Mouse (Mus musculus) heart, embryonic 15.5 days (tissue): ENCODE results near the gene Themis2. TPM values are rescaled to one million over a fixed set of nuclear protein-coding genes. Genes with fewer than 3 reads are reported as not detected.
A peak's percentile ranks its signal among the peaks of the same experiment; 100 is the strongest.
"Not testable (repeated sequence)": the region's sequence is repeated elsewhere in the genome, so short reads cannot be mapped to it uniquely, and the experiment has no call there.

Experiments
- ATAC-seq: fragments of 200-750 bp; cut with Nextera tagmentation; replicated peaks from 2 replicates; pipeline ENCODE4 v1.8.0; 2017; ENCODE audit warnings: low read depth, moderate TSS enrichment; ENCODE audit not compliant: insufficient number of reproducible peaks, insufficient read depth, low FRiP score
- H3K27ac ChIP-seq: fragments of 300-500 bp; sonication (generic); 2 replicates; pipeline ENCODE4 v1.5.1; 2015; ENCODE audit warnings: mild to moderate bottlenecking, inconsistent platforms
- H3K27me3 ChIP-seq: fragments of 300-500 bp; sonication (generic); 2 replicates; pipeline ENCODE4 v1.6.1; 2015; ENCODE audit warnings: inconsistent platforms
- H3K36me3 ChIP-seq: fragments of 300-500 bp; sonication (generic); 2 replicates; pipeline ENCODE4 v1.6.1; 2015; ENCODE audit warnings: mild to moderate bottlenecking, inconsistent platforms
- H3K4me1 ChIP-seq: fragments of 300-500 bp; sonication (generic); replicated peaks from 2 replicates; pipeline ENCODE4 v1.6.1; 2015; ENCODE audit warnings: inconsistent platforms
- H3K4me2 ChIP-seq: fragments of 300-500 bp; sonication (generic); 2 replicates; pipeline ENCODE4 v1.6.1; 2015; ENCODE audit warnings: inconsistent platforms, mild to moderate bottlenecking, moderate library complexity
- H3K4me3 ChIP-seq: fragments of 300-500 bp; sonication (generic); 2 replicates; pipeline ENCODE4 v1.5.1; 2015; ENCODE audit warnings: mild to moderate bottlenecking, inconsistent platforms
- H3K9ac ChIP-seq: fragments of 300-500 bp; sonication (generic); 2 replicates; pipeline ENCODE4 v1.6.1; 2015; ENCODE audit warnings: mild to moderate bottlenecking, inconsistent platforms
- H3K9me3 ChIP-seq: fragments of 300-500 bp; sonication (generic); replicated peaks from 2 replicates; pipeline ENCODE4 v1.6.1; 2016; ENCODE audit warnings: inconsistent platforms
- WGBS: fragments of 180-500 bp; shearing (Covaris S2); methylation state at CpG from one replicate; pipeline ENCODE4 v1.1.7; 2015; ENCODE audit warnings: mixed read lengths; 5-methylcytosine and 5-hydroxymethylcytosine counted together
- polyA plus RNA-seq: library from polyadenylated mRNA; unstranded; fragments of >200 nt; fragmentation: Nextera tagmentation; extraction: Ambion mirVana; gene quantifications from 2 replicates; pipeline ENCODE4 v1.2.1, GENCODE M21; 2015

The Themis2 gene
- polyA plus RNA-seq, 1 experiment from 2014 or later: 0.94 TPM

DNA sequence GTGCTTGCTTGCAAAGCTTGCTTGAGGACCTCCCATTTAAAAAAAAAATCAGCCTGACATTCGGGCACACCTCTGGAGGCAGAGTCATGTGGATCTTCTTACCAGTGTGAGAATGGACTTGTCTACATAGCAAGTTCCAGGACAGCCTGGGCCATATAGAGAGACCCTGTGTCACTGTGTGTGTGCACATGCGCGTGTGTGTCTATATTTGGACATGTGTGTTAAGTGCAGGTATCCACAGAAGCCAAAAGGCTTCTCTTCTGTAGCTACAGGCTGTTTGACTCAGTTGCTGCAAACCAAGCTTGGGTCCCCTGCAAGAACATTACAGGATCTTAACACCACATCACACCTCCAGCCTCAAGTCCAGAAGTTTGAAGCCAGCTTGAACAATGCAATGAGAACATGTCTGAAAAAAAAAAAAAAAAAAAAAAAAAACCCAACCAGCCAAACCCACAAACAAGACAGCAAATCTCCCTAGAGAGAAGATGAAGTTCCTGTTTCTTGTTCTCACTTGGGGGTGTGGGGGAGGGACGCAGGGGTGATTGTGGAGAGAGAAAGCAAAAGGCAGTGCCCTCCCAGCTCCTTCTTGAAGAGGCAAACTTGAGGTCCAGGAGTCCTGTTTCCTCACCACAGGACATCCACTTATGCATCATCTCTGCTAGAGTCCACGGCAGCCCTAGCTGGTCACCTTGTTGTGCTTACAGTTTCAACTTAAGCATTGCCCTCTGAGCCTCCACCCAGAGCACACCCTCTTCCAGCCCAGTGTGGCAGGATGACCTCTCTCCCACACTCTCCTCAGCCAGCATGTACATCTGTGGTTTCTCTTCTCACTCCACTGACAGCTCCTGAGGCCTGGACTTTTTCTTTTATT, 11.8 kb upstream of the Themis2 start:
- Histone ChIP-seq H3K4me1 (peaks cover 15% of the 10 kb centered on the region), H3K36me3 (no peaks in the 10 kb centered on the region), H3K9me3 (peaks cover 5% of the 10 kb centered on the region; the same call in 1 of the 2 replicates), H3K27me3 (no peaks in the 10 kb centered on the region), H3K4me2 (no peak overlapping the region), H3K27ac (peak overlapping the region; percentile 58), H3K4me3 (no peak overlapping the region), H3K9ac (no peak overlapping the region)
- 52% methylated on average over 5 of the region's 5 CpGs for WGBS
- ATAC-seq: no peak; the same call in 1 of the 2 replicates

DNA sequence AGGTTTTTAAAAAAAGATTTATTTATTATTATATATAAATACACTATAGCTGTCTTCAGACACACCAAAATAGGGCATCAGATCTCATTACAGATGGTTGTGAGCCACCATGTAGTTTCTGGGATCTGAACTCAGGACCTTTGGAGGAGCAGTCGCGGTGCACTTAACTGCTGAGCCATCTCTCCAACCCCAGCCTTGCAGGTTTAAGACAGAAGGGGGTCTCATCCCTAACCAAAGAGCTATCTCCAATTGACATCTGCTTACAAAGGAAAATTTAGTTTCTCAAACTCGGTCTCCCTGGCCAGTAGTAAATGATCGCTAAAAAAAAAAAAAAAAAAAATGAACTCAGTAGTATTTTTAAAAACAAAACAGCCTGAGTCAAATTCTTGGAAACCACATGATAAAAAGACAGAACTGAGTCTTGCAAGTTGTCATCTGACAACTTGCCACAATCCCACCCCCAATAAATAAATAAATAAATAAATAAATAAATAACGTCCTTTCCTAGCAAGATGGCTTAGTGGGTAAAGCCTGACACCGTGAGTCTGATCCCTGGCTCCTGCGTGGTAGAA, 10.5 kb upstream of the Themis2 start:
- no peak overlapping the region for H3K9ac ChIP-seq
- H3K4me1 ChIP-seq: peaks cover 15% of the 10 kb centered on the region
- WGBS: 90% methylated on average over 7 of the region's 7 CpGs
- no peaks in the 10 kb centered on the region for H3K36me3 ChIP-seq
- no peak overlapping the region for H3K27ac ChIP-seq
- no peak overlapping the region for H3K4me3 ChIP-seq
- H3K27me3 ChIP-seq: no peaks in the 10 kb centered on the region
- H3K9me3 ChIP-seq: peaks cover 5% of the 10 kb centered on the region; the same call in 1 of the 2 replicates
- H3K4me2 ChIP-seq: no peak overlapping the region
- ATAC-seq: no peak

DNA sequence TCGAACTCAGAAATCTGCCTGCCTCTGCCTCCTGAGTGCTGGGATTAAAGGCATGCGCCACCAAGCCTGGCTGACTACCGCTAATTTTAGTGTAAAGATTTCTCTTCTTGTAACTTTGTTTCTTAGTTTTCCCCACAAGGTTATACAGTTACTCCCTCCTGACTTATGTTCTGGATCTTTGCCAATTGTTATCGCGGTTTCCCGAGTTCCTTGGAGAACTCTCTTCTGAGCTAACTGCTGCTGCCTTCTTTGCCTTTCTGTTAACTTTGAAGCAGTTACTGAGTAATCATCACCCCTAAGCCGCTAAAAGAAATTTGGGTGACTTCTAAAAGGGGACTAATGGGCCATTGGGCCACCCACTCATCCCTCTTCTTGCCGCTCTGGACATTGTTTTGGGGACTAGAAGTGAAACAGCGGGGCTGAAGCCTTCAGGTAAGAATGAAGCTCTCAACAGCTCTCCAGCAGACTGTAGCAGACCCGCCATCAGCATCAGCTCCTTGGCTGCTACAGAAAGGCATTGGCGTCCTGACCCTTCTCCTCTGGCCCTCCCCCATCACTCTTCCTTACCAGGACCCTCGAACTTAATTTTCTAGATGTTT, 9.5 kb upstream of the Themis2 start:
- Histone ChIP-seq H3K9ac (no peak overlapping the region), H3K4me1 (peaks cover 15% of the 10 kb centered on the region), H3K4me2 (no peak overlapping the region), H3K27ac (no peak overlapping the region), H3K9me3 (0 out of 2 replicates have a peak, but pooled peaks cover 2% of the 10 kb centered on the region), H3K36me3 (no peaks in the 10 kb centered on the region), H3K4me3 (no peak overlapping the region), H3K27me3 (no peaks in the 10 kb centered on the region)
- 56% methylated on average over 12 of the region's 12 CpGs for WGBS
- ATAC-seq: no peak

DNA sequence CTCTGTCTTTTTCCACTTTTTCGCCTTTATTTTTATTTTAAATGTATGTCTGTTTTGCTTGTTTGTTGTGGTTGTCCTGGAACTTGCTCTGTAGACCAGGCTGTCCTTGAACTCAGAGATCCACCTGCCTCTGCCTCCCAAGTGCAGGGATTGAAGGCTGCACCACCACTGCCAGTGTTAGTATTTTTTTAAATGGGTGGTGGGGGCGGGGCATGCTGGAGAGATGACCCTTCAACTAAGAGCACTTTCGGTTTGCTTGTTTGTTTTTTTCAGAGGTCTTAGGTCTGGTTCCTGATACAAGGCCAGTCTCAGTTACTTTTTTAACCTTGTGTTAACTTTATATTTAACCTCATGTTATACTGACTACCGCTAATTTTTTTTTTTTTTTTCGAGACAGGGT, 9.0 kb upstream of the Themis2 start:
- no peak overlapping the region for H3K4me3 ChIP-seq
- H3K27me3 ChIP-seq: no peaks in the 10 kb centered on the region
- no peaks in the 10 kb centered on the region for H3K36me3 ChIP-seq
- H3K27ac ChIP-seq: no peak overlapping the region; the same call in 1 of the 2 replicates
- no peak overlapping the region for H3K9ac ChIP-seq
- no peak overlapping the region for H3K4me2 ChIP-seq
- 80% methylated on average over 5 of the region's 5 CpGs for WGBS
- no peak for ATAC-seq
- no peaks in the 10 kb centered on the region for H3K9me3 ChIP-seq
- peaks cover 15% of the 10 kb centered on the region for H3K4me1 ChIP-seq

DNA sequence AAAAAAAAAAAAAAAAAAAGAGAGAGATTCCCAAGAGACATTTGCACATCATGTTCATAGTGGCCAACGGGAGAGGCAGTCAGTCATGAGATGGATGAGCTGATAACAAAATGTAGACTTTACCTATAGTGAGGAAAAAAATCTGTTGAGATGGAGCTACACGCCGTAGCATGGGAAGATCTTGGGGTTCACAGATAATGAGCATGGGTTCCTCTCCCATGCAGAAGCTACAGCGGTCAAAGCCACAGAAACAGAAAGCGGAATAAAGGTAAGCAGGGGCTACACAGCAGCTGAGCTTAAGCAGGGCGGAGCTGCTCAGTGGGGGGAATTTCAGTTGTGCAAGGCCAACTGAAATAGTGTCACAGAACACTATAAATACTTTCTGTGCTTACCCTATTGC, 8.1 kb upstream of the Themis2 start:
- whole genome bisulfite sequencing: 81% methylated on average over 6 of the region's 6 CpGs
- H3K27ac ChIP-seq: no peak overlapping the region
- H3K4me1 ChIP-seq: peaks cover 15% of the 10 kb centered on the region
- no peaks in the 10 kb centered on the region for H3K36me3 ChIP-seq
- H3K9me3 ChIP-seq: no peaks in the 10 kb centered on the region
- no peak overlapping the region for H3K4me2 ChIP-seq
- H3K27me3 ChIP-seq: no peaks in the 10 kb centered on the region
- no peak overlapping the region for H3K9ac ChIP-seq
- no peak overlapping the region for H3K4me3 ChIP-seq
- no peak for ATAC-seq

DNA sequence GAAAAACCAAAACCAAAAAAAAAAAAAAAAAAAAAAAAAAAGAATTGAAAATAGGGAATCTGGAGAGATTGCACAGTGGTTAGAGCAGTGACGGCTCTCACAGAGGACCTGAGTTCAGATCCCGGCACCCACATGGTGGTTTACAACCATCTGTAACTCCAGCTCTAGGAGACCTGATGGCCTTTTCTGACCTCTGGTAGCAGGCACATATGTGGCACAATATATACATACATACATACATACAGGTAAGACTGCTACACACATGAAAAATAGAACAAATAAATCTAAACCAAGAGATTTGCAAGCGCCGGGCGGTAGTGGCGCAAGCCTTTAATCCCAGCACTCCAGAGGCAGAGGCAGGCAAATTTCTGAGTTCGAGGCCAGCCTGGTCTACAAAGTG, 7.7 kb upstream of the Themis2 start:
- H3K4me3 ChIP-seq: no peak overlapping the region
- H3K9me3 ChIP-seq: no peaks in the 10 kb centered on the region
- no peak overlapping the region for H3K9ac ChIP-seq
- no peak overlapping the region for H3K4me2 ChIP-seq
- ATAC-seq: no peak
- H3K27me3 ChIP-seq: no peaks in the 10 kb centered on the region
- no peaks in the 10 kb centered on the region for H3K36me3 ChIP-seq
- 93% methylated on average over 7 of the region's 7 CpGs for WGBS
- H3K27ac ChIP-seq: no peak overlapping the region
- peaks cover 15% of the 10 kb centered on the region for H3K4me1 ChIP-seq

DNA sequence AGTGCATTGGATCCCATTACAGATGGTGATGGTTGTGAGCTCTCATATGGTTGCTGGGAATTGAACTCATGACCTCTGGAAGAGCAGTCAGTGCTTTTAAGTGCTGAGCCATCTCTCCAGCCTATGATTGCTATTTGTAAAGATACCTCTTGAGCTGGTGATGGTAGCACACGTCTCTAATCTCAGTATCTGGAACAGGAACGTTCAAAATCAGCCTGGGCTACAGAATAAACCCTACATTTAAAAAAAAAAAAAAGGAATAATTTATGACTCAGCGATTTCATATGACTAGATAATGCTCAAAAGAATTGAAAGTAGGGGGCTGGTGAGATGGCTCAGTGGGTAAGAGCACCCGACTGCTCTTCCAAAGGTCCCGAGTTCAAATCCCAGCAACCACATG, 7.0 kb upstream of the Themis2 start:
- WGBS: 84% methylated on average over 5 of the region's 5 CpGs
- no peak overlapping the region for H3K27ac ChIP-seq
- no peaks in the 10 kb centered on the region for H3K36me3 ChIP-seq
- H3K4me1 ChIP-seq: peaks cover 9% of the 10 kb centered on the region
- no peaks in the 10 kb centered on the region for H3K9me3 ChIP-seq
- H3K27me3 ChIP-seq: no peaks in the 10 kb centered on the region
- ATAC-seq: no peak
- no peak overlapping the region for H3K4me2 ChIP-seq
- H3K9ac ChIP-seq: no peak overlapping the region
- no peak overlapping the region for H3K4me3 ChIP-seq

DNA sequence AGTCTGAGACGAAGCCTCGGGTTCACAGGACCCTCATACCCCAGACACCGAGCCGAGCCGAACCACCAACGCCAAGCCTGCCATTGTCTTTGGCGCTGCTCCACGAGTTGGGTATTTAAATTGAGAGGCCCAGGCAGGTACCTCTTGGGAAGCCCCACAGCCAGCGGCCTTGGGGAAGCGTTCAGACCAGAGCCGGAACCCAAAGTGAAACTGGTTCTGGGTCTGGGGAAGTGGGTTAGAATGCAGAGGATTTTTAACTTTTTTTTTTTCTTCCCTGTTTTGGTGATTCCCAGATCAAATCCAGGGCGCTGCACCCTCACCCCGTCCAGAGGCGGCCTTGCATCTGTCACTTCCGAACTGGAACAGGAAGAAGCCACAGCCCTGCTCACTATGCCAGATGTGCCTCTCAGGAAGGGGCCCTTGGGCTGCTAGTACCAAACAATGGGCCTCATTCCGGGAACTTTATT, 6.0 kb upstream of the Themis2 start:
- WGBS: 62% methylated on average over 16 of the region's 16 CpGs
- Histone ChIP-seq H3K4me2 (0 out of 2 replicates have a peak overlapping the region, but pooled peaks have one; percentile 15), H3K4me1 (peaks cover 4% of the 10 kb centered on the region; the same call in 1 of the 2 replicates), H3K27ac (peak overlapping the region; percentile 64), H3K27me3 (no peaks in the 10 kb centered on the region), H3K9me3 (no peaks in the 10 kb centered on the region), H3K9ac (no peak overlapping the region), H3K4me3 (no peak overlapping the region), H3K36me3 (no peaks in the 10 kb centered on the region)
- no peak for ATAC-seq

DNA sequence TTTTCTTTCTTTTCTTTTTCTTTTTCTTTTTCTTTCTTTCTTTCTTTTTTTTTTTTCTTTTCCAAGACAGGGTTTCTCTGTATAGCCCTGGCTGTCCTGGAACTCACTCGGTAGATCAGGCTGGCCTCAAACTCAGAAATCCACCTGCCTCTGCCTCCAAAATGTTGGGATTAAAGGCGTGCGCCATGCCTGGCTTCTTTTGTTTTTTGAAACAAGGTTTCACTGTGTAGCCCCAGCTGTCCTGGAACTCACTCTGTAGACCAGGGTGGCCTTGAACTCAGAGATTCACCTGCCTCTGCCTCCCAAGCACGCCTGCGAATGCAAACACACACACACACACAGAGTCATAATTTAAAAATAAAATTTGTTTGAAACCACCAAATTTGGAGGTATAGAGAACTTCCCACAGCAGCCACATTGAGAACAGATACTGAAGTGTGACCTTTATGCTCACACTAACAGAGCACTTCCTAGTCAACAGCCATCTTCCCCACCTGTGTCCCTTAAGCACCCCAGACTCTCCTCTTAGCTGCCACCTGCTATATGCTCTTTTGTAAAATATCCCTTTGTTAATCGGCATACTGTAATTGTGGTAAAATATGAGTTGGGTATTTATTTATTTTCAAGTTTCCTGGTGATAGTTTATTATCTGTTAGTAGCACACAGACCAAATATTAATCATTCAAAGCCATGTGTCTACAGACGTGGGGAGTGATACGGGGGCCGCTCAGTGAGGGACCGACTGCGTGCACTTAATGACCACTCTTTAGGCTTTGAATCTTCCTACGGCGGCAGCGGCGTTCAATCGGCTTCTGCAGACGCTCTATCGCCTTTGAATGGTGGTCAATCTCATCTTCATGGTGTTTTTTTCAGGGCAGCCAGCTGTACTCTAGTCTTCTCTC, 5.2 kb upstream of the Themis2 start:
- 86% methylated on average over 18 of the region's 18 CpGs for WGBS
- H3K9ac ChIP-seq: no peak overlapping the region
- no peaks in the 10 kb centered on the region for H3K27me3 ChIP-seq
- H3K27ac ChIP-seq: peak overlapping the region; percentile 64
- peaks cover 4% of the 10 kb centered on the region; the same call in 1 of the 2 replicates for H3K4me1 ChIP-seq
- H3K4me3 ChIP-seq: no peak overlapping the region
- no peak overlapping the region for H3K4me2 ChIP-seq
- no peaks in the 10 kb centered on the region for H3K9me3 ChIP-seq
- no peak for ATAC-seq
- no peaks in the 10 kb centered on the region for H3K36me3 ChIP-seq

DNA sequence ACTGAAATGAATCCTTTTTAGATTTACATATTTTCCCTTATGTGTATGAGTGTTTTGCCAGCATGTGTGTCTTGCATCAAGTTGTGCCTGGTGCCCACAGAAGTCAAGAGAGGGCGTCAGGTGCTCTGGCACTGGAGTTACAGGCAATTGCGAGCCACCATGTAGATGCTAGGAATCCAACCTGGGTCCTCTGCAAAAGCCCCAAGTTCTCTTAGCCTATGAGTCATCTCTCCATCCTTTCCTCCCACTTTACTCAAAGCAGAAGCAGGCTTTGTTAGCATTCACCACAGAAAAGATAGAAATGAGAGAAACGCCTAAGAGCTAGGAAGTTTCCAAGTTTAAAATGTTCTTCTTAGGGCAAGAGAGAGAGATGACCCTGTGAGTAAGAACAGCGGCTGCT, 3.7 kb upstream of the Themis2 start:
- Histone ChIP-seq H3K9me3 (no peaks in the 10 kb centered on the region), H3K27me3 (peaks cover 12% of the 10 kb centered on the region; the same call in 1 of the 2 replicates), H3K9ac (no peak overlapping the region), H3K4me2 (no peak overlapping the region), H3K27ac (no peak overlapping the region), H3K4me3 (no peak overlapping the region), H3K4me1 (peaks cover 6% of the 10 kb centered on the region), H3K36me3 (no peaks in the 10 kb centered on the region)
- no peak for ATAC-seq
- WGBS: 76% methylated on average over 4 of the region's 4 CpGs

DNA sequence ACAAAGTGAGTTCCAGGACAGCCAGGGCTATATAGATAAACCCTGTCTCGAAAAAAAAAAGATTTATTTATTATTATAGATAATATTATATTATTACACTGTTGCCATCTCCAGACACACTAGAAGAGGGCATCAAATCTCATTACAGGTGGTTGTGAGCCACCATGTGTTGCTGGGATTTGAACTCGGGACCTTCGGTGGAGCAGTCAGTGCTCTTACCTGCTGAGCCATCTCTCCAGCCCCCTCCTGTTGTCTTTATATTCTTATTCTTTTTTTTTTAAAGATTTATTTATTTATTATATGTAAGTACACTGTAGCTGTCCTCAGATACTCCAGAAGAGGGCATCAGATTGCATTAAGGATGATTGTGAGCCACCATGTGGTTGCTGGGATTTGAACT, 2.5 kb upstream of the Themis2 start:
- H3K4me1 ChIP-seq, H3K27ac ChIP-seq, H3K36me3 ChIP-seq, ATAC-seq, H3K4me2 ChIP-seq, H3K9me3 ChIP-seq, H3K4me3 ChIP-seq, H3K9ac ChIP-seq: not testable (repeated sequence)
- WGBS: 84% methylated on average over 3 of the region's 3 CpGs
- peaks cover 15% of the 10 kb centered on the region; the same call in 1 of the 2 replicates for H3K27me3 ChIP-seq
